Mouse (Mus musculus): Measurements from ENCODE around the gene Il3ra.

The Il3ra gene

DNA sequence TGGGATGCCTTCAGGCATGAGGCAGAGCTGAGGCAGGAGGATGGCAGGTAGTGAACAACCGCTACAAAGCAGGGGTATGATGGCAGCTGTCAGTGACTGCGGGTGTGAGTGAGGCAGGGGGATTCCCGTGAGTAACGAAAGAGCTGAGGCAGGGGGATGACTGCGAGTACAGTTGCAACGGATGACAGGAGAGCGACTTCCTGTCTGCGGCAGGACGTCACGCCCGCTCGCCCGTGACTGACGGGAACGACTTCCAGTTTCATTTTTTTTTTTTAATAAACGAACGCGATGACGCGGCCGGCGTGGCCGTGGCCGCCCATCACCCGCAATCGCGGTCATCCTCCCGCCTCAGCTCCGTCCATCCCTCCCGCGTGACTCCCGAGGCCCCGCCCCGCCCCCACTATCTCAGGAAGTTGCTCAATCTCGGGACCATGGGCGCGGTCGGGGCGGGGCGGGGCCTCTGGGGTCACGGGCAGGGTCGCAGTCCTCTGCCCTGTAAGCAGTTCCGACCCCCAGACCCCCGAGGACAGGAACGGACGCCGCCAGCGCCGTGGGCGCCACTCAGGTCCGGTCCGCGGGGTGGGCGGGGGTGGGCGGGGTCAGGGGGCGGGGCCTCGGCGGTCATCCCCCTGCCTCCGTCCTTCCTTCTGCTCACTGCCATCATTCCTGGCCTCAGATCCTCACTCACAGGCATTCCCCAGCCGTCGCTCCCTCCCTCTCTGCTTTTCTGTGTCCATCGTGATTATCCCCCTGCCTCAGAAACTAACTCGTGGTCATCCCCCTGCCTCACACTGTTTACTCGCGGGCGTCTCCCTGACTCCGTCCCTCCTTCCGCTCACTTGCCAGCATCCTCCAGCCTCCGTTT lies at the start of gene Il3ra:
Il3ra (plus strand) TSS at position 328 of the 865 bp plus-strand sequence.
- DNase-seq: peak; percentile 75

DNA sequence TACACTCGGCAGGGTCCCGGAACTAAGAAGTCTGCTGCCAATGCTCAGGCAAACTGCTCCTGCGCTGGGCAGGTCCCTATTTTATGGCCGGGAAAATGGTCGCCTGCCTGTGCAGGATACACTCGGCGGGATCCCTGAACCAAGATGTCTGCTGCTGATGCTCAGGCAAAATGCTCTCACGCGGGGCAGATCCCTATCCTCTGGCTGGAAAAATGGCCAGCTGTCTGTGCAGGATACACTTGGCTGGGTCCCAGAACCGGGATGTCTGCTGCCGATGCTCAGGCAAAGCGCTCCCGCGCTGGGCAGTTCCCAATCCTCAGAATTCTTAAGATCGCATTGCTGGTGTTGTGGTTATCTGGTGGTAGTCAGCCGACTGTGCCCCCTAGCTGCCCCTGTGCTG lies 37.1 kb upstream of the Il3ra start:
- peak; percentile 64 for DNase-seq

DNA sequence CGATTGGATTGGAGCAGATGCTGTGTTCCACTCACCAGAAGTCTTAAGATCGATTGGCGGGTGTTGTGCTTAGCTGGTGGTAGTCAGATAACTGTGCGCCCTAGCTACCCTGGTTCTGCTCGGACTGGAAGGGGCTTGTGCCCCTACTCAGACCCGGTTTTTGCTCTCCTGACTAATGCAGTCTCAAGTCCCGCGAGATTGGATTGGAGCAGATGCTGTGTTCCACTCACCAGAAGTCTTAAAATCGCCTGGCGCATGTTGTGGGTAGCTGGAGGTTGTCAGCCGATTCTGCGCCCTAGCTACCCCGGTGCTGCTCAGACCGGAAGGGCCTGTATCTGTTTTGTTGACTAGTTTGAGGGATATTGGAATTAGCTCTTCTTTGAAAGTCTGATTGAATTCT lies 36.7 kb upstream of the Il3ra start:
- DNase-seq: no peak

DNA sequence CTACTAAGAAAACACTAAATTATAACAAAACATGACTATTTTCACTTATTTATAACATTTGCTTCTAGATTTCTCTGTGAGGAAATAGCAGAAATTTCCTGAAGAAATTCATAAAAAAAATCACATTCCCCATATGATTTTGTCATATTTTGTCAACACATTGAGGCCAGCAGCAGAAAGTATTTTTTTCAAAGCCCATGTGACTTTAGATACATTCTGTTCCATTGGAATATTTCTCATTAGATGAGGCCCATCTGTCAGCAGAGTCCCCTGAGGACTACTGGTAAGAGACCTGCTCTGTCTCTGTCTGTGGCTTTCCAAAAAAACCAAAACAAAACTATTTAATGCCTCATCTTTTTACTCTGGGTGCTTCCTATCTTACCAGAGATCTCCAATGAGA lies 23.5 kb upstream of the Il3ra start, which contains the start of gene Olfr31:
Olfr31 (plus strand) TSS at position 301 of the 400 bp plus-strand sequence.
- DNase-seq: no peak

DNA sequence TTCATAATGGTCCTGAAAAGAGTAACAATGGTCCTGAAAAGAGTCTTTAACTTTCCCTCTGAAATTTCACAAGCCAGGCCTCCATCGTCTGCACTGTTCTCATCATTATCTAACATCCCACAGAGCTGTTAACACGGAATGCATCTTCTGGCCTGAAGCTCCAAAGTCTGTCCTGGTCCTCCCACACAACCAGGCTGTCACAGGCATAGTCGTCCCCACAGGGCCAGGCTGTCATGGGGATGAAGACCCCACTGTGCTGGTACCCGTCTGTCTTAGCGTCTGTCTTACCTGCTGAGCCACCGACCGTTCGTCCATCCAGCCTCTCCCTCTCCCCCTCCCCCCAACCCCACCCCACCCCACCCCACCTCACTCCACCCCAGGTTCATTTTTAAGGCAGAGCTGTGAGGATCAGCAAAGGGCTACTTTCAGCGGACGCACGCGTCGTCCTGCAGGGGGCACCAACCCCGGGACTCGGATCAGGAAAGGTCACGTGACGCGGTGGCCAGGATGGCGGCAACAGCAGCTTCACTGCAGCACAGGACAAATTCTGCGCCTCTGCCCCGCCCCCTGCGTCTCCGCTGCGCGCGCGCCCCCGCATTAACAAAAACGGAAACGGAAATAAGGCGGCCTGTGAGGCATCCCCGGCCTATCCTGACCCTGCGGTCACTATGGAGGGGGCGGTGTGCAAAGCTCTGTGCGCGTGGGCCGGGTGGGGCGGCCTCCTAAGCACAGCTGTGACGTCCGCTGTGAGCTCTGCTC lies 783 bp upstream of the Il3ra start:
- DNase-seq: peak; percentile 91

DNA sequence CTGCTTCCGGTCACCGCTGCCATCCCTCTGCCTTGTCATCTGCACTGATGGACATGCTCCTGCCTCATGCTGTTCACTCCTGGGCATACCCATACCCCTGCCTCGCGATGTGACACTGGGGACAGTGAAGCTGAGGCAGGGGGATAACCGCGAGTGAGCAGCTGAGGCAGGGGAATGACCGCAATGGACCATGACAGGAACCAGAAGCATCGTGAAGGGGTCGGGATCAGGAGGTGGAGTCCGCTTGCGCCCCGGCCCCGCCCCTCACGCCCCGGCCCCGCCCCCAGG lies 682 bp downstream of the Il3ra start:
- no peak for DNase-seq

DNA sequence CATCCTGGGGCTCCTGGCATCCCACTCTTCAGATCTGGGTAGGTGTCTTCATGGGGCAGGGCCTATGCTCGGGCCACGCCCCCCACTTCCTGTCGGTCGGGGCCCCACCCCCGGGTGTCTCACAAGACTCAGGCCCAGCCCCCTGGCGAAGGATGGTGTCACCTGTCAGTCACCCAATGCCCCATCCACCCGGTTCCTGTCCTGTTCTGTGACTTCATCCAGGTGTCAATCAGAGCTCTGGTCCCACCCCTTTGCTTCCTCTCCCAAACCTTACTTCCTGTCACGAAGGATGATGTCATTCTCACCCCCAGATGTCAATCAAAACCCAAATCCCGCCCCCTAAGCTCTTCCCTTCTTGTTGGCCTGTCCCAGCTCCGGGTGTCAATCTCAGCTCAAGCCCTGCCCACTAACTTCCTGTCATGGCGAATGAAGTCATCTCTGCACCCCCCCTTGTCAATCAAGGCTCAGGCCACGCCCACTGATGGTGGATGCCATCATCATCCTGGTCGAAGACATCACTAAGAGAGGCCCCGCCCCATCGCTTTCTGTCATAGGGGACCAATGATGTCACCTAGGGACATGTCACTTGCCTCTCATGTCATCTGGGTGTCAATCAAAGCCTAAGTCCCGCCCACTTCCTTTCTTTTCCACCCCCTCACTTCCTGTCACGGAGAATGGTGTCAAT lies 1.2 kb downstream of the Il3ra start:
- peak; percentile 67 for DNase-seq

DNA sequence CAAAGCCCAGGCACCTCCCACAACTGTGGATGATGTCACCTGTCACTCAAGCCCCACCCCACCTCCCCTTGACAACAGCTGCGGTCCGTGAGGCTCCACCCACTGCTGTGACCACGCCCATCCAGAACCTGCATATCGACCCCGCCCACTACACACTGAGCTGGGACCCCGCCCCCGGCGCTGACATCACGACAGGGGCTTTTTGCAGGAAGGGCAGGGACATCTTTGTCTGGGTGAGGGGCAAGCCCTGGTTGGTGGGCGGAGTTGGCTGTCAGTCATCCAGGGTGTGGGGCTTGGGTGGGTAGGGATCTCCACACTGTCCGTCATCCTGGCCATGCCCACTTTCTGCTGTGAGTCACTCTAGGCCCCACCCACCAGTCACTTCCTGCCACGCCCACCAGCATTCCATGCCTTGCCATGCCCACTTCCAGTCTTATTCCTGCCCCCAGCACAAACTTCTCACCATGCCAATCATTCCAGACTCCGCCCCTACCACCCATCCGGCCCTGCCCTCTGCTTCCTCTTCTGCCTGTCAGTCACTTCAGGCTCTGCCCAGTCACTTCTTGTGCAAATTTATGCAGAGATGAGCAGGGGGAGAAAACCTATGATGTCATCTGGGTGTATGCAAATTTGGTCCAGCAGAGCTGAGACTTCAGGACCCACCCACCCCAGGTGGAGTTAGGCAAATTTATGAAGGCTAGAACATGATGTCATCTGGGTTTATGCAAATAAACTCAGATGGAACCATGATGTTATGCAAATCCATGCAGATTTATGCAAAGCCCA lies 2.0 kb downstream of the Il3ra start:
- DNase-seq: peak; percentile 64

DNA sequence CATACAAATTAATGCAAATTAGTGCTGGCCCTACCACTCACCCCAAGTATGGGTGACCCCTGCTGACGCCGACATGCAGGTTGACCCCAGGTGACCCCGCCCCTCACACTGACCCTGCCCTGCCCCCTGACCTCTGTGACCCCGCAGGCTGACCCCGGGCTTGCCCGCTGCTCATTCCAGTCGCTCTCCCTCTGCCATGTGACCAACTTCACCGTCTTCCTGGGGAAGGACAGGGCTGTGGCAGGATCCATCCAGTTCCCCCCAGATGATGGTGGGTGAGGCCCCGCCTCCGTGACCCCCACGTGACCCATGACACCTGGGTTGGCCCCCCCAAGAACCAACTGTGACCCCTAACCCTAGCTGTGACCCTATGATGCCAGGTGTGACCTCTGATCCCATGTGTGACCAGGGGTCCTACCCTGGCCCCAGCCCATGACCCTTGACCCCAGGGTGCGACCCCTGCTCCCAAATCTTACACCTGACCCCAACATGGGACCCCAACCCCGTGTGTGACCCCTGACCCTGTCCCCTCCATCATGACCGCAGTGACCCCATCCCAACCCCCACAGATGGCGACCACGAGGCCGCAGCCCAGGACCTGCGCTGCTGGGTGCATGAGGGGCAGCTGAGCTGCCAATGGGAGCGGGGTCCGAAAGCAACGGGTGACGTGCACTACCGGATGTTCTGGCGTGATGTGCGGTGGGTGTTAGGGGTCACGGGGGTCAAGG lies 2.8 kb downstream of the Il3ra start:
- DNase-seq: peak; percentile 35

DNA sequence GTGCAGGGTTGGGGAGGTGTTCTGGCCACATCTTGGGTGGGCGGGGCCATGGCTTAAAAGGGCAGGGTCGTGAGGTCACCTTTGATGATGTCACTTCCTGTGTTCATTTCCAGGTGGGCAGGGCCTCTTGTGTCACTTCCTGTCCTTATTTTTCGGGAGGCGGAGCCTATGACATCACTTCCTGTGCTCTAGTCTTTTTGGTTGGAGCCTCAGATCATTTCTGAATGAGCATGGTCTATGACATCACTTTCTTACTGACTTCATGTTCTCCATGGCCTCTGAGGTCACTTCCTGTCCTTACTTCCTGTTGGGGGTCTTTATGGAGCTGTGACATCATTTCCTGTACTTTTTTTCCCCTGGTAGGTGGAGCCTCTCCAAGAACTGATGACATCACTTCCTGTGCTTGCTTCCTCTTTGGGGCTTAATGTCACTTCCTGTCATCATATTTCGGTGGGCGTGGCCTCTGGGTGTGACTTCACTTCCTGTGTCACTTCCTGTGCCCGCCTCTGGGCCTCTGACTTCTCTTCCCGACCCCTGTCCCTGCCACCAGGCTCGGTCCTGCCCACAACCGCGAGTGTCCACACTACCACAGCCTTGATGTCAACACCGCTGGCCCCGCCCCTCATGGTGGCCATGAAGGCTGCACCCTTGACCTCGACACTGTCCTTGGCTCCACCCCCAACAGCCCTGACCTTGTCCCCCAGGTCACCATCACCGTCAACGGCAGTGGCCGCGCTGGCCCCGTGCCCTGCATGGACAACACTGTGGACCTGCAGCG lies 3.6 kb downstream of the Il3ra start:
- peak; percentile 42 for DNase-seq

DNA sequence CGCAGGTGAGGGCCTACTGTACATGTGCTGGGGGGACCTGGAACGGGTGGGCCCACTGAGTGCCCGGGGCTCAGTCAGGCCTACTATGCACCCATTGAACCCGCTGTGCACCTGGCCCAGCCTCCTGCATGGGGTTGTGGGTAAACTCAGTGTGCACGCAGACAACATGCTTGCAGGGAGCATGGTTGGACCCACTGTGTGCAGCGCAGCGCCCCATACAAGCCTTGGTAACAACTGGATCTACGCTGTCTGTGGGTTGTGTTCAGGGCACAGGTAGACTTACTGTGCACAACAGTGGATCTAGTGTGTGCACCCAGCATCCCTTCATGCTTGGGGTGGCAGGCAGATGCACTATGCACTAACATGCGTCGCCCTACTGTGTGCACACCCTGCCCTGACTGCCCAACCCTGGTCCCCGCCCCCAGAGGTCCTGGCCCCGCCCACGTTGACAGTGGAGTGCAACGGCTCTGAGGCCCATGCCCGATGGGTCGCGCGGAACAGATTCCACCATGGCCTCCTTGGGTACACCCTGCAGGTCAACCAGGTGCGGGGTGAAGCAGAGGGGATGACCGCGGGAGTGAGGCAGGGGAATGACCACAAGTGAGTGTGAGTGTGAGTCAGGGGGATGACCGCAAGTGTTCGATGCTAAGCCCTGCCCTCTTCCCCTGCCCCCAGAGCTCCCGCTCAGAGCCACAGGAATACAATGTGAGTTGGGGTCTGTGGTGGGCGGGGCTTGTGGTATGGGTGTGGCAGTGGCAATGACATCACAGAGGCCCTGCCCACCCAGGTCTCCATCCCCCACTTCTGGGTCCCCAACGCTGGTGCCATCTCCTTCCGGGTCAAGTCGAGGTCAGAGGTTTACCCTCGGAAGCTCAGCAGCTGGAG lies 4.4 kb downstream of the Il3ra start:
- peak; percentile 15 for DNase-seq

DNA sequence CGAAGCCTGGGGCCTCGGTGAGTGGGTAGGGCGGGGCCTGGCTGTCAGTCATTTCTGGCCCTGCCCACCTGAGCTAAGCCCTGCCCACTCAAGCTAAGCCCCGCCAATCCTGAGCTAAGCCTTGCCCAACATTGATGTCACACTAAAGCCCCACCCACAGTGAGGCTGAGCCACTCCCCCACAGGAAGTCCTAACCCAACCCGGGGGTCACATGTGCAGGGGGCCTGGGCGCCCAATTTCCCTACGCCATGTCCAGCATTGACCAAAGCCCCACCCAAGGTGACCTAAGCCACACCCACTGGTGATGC lies 5.0 kb downstream of the Il3ra start:
- DNase-seq: peak; percentile 8

DNA sequence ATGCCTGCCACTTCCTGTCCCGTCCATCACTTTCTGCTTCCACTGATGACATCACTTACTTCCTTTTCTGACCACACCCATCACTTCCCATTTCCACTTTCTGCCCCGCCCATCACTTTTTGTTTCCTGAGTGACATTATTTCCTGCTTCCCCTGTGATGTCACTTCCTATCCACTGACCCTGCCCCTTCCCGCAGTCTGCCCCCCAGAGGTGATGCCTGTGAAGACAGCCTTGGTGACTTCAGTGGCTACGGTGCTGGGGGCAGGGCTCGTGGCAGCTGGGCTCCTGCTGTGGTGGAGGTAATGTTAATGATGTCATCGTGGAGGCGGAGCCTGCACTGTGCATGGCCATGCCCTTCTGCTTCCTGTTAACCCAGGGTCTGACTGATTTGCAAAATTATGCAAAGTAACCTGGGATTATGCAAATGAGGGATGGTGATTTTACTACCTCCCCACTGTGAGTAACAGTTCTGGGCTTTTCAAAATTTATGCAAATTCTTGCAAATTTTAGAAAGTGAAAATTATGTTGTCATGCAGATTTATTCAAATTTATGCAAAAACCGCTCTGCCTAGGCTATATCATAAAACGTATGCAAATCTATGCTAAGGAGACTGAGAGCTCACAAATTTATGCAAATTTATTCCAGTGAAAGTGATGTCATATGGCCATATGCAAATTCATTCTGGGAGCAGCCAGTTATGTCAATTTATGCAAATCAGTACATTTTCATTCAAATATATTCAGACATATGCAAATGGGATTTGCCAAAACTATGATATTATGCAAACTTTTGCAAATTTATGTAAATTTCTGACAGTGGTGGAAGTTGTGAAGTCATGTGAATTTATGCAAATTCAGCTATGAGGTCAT lies 5.9 kb downstream of the Il3ra start:
- DNase-seq: peak; percentile 9

DNA sequence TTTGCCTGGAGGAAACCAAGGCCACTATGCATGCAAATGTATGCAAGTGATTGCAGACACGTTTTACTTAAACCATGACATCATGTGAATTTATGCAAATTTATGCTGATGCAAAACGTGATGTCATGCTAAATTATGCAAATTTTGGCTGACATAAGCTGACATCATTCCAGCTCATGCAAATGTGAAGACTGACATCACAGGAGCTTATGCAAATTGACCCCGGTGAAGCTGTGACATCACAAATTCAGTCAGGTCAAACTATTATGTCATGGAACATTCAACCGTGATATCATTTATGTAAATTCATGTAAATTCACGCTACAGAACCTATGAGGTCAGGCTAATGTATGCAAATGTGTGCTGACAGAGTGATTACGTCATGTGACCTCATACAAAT lies 6.5 kb downstream of the Il3ra start:
- DNase-seq: no peak

DNA sequence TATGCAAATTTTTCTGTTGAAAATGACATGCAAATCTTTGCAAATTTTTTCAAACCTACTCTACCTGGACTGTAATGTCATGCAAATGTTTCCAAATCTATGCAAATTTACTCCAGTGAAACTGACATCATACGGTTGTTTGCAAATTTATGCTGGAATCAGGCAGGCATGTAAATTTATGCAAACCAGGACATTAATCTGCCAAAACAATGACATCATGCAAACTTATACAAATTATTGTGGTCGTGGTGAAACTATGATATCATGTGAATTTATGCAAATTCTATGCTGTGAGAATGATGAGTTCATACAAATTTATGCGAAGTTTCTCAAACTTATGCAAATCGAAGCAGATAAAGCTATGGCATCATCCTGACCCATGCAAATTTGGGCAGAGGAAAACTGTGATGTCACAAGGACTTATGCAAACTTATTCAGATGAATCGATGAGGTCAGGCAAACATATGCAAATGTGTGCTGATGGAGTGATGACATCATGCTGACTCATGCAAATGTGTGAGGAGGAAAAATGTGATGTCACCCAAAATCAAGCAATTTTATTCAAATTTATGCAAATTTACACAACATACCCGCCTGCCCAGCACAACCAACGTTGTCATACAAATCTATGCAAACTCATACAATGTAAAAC lies 7.1 kb downstream of the Il3ra start:
- no peak for DNase-seq

DNA sequence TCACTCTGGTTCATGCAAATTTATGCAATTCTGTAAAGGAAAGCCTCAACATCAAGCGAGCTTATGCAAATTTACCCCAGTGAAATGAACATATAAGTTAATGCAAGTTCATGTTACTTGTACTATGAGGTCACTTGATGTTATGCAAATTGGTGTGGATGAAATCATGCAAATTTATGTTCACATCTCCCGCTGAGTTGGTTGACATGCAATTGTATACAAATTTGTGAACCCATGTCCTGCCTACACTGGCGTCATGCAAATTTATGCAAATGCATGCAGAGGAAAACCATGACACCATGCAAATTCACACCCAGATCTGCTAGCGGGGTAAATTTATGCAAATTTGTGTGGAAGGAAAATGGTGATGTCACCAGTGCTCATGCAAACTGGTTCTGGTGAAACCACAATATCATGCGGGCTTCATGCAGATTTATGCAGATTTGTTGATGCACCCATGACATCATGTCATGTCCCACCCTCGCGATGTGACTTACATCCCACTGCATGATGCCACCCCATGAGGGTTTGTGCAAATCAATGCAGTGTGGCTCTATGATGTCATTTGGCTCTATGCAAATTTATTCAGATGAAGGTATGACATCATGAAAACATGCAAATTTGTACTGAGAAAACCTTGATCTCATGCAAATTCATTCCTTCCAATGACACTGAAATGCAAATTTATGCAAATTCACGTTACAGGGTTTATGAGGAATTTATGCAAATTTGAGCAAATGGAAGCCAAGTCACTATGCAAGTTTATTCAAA lies 7.8 kb downstream of the Il3ra start:
- no peak for DNase-seq

DNA sequence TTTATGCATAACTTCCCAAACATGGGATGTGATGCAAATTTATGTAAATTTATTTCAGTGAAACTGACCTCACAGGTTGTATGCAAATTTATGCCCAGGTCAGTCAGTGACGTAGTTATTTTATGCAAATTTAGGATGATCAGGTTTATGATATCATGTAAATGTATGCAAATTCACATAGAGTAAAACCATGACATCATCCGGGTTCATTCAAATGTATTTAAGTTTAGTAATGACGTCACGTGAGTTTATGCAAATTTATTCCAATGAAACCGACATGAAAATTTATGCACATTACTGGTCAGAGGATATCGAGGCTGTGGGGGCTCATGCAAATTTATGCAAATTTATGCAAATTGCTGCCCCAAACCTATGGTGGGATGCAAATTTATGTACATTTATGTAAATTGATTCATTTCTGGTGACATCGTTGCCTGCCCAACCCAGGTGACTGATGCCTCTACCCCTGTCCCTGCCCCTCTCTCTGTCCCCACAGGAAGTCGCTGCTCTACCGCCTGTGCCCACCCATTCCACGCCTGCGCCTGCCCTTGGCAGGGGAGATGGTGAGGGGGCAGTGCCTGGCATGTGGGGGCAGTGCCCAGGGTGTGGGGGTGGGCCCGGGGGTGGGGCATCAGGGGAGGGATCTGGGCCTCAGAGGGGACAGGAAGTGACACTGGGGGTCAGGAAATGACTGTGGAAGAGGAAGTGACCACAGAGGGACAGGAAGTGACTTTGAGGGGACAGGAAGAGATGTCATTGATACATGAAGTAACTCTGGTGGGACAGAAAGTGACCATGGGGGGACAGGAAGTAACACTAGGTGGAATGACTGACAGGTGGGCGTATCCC lies 8.7 kb downstream of the Il3ra start:
- no peak for DNase-seq
